Mouse (Mus musculus) stomach, postnatal 0 days (tissue): Measurements from ENCODE around the gene D630045J12Rik.

Experiments
- CTCF ChIP-seq: IDR thresholded peaks from 2 replicates; pipeline ENCODE4 v1.5.1; 2016; ENCODE audit warnings: antibody characterized with exemption, low read depth, mild to moderate bottlenecking, moderate library complexity
- EP300 ChIP-seq: optimal IDR thresholded peaks from 2 replicates; pipeline ENCODE3; 2016; ENCODE audit warnings: antibody characterized with exemption

DNA sequence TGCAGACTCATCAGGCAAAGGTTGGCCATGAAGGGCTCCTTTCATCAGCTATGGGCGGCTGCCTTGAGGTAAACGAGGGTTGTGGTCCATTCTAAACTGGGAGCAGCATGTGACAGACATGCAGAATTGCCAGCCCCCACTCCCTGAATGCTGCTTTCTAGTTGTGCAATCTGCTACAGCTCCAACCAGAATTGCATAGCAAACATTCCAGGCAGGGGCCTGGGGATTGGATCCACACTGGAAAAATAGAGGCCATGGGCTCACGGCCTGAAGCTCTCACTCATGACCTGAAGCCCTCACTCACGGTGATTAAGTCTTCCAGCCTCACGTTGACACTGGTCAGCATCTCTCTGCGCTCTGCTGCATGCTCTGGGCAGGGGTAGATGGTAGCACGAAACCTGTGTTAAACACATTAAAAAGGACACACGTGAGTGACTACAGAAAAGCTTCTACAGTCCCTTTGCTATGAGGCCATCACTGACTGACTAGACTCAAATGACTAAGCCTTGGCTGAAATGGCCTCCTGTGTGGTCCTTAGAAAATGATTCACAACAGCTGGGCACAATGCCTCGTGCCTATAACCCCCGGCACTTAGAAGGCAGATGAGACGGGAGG is 172.0 kb downstream of the D630045J12Rik start:
- TF ChIP-seq EP300 (no peak), CTCF (no peak)
